Mouse (Mus musculus): ENCODE results near the gene Ddx18. TPM values are rescaled to one million over a fixed set of nuclear protein-coding genes. Genes with fewer than 3 reads are reported as not detected.

Gene Ddx18
- polyA plus RNA-seq, 1 experiment from 2014 or later, result 51.0 TPM

DNA sequence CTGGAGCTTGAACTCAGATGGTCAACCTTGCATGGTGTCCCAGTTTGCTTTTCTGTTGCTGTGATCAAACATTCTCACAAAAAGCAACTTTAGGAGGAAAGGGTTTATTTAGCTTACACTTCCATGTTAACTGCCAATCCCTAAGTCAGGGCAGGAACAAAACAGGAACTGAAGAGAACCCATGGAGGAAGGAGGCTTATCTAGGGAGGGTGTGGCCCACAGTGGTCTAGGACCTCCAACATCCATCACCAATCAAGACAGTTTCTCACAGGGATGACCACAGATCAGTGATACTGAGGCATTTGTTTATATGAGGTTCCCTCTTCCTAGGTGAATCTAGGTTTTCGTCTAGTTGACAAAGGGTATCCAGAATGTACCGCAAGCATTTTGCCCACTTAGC lies 55.8 kb downstream of the Ddx18 start:
- Histone ChIP-seq H3K4me3 (no peak overlapping the region), H3K27me3 (no peaks in the 10 kb centered on the region), H3K36me3 (0 out of 2 replicates have a peak, but pooled peaks cover 3% of the 10 kb centered on the region), H3K9me3 (no peaks in the 10 kb centered on the region), H3K4me2 (replicated peaks) (no peak overlapping the region), H3K27ac (replicated peaks) (no peak overlapping the region), H3K9ac (replicated peaks) (no peak overlapping the region), H3K4me1 (no peaks in the 10 kb centered on the region)
- WGBS, result 94% methylated on average over 2 of the region's 2 CpGs
- no peak for ATAC-seq (replicated peaks)

DNA sequence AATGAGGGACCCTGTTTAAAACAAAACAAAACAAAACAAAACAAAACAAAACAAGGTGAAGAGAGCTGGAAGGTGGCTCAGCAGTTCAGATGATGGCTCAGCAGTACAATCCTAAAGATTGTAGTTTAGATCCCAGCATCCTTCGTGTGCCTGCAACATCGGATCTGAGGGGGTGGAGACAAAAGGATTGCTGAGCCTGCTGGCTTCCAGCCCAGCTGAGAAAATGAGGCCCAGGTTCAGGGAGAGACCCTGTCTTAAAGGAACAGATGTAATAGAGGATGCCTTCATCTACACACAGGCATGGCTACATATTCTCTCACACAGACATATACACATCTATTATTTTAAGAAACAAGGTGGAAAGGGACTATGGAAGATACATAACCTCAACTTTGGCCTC lies 56.6 kb downstream of the Ddx18 start:
- Histone ChIP-seq H3K9me3 (no peaks in the 10 kb centered on the region), H3K36me3 (0 out of 2 replicates have a peak, but pooled peaks cover 3% of the 10 kb centered on the region), H3K4me3 (no peak overlapping the region), H3K9ac (replicated peaks) (no peak overlapping the region), H3K27me3 (no peaks in the 10 kb centered on the region), H3K27ac (replicated peaks) (no peak overlapping the region), H3K4me2 (replicated peaks) (no peak overlapping the region), H3K4me1 (no peaks in the 10 kb centered on the region)
- 10% methylated on average over 2 of the region's 2 CpGs for WGBS
- 0 out of 2 replicates have a peak, but pooled peaks have one; percentile 11 for ATAC-seq (replicated peaks)

DNA sequence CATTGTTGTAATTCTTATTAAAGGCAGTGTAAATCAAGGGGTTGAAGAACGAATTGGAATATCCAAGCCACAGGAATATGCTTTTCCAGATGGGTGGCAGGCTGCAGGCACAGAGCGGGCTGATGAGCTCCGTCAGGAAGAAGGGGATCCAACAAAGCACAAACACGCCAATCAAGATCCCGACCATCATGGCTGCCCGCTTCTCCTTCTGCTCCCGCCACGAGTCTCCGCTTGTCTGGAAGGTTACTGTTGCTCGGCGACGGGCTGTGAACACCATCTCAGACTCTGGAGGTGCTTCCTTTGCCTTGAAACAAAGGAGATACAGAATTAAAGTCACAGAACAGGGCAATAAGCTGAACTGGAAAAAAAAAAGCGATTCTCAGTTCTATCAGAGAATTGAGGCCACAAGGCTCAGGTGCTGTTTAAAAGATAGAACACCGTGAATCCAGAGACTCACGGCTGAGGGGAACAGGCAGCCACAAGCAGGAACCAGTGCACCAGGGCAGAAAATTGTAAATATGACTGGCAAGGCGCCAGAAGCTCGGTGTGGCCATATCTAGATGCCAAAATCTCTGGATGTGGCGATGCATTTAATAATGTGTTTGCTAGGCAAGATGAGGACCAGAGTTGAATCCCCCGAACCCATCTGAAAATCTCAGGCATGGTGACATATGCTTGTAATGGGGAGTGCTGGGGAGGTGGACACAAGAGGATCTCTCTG lies 57.2 kb downstream of the Ddx18 start:
- Histone ChIP-seq H3K27me3 (no peaks in the 10 kb centered on the region), H3K4me3 (no peak overlapping the region), H3K27ac (replicated peaks) (peak overlapping the region; percentile 1; the same call in 1 of the 2 replicates), H3K9me3 (no peaks in the 10 kb centered on the region), H3K36me3 (0 out of 2 replicates have a peak, but pooled peaks cover 3% of the 10 kb centered on the region), H3K4me2 (replicated peaks) (no peak overlapping the region), H3K4me1 (no peaks in the 10 kb centered on the region), H3K9ac (replicated peaks) (no peak overlapping the region)
- ATAC-seq (replicated peaks), result peak; percentile 26; the same call in 1 of the 2 replicates
- WGBS, result 70% methylated on average over 19 of the region's 19 CpGs

DNA sequence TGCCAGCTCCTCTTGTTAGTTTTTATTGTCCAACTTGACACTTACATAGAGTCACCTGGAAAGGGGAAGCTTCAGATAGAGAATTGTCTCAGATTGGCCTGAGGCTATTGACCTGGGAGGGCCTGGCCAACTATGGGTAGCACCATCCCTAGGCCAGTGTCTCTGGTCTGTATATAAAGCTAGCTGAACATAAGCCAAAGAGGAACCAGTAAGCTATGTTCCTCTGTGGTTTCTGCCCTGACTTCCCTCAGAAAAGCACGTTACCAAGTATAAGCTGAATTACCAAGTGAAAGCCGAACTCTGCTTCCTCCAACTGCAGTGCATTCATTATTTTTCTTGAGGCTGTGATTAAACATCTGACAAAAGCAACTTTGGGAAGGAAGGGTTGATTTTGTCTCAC lies 59.1 kb downstream of the Ddx18 start:
- H3K36me3 ChIP-seq, result 0 out of 2 replicates have a peak, but pooled peaks cover 3% of the 10 kb centered on the region
- H3K4me2 ChIP-seq (replicated peaks), result no peak overlapping the region
- ATAC-seq (replicated peaks), result no peak
- H3K4me1 ChIP-seq, result no peaks in the 10 kb centered on the region
- H3K27me3 ChIP-seq, result no peaks in the 10 kb centered on the region
- WGBS, result 90% methylated on average over 2 of the region's 2 CpGs
- no peak overlapping the region for H3K9ac ChIP-seq (replicated peaks)
- no peak overlapping the region for H3K4me3 ChIP-seq
- no peak overlapping the region for H3K27ac ChIP-seq (replicated peaks)
- no peaks in the 10 kb centered on the region for H3K9me3 ChIP-seq

Other genes starting within 250 kb of the Ddx18 start
- gene Insig2, start 235.4 kb downstream of the Ddx18 start, polyA plus RNA-seq (2015; fragmentation: Nextera tagmentation; extraction: Ambion mirVana), result 40.5 and 44.4 TPM in 2 replicates
- gene Ccdc93, start 136.9 kb downstream of the Ddx18 start, polyA plus RNA-seq (2015; fragmentation: Nextera tagmentation; extraction: Ambion mirVana), result 11.5 and 12.9 TPM in 2 replicates
- gene Htr5b, start 39.5 kb downstream of the Ddx18 start, polyA plus RNA-seq (2015; fragmentation: Nextera tagmentation; extraction: Ambion mirVana), result 0.39 and 0.52 TPM in 2 replicates